Mouse (Mus musculus): ENCODE results near the gene Gm44805.

DNA sequence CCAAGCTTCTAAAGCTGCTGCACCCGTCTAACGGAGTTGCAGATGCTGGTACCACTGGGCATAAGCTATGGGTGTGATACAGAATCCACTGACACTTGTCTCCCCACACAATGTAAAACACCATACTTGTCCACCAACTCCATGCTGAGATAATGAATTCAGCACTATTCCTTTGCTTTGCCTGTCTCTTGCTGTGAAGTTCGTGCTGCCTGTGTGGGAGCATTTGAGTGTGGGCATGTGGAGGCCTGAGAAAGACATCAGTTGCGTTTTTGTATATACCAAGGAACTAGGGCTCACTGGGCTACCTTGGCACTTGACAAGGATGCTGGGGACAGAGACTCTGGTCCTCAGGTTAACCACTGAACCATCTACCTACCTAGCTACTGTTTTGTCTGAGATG is 40.0 kb downstream of the Gm44805 start:
- no peak for TF ChIP-seq ZNF384 (IDR thresholded peaks at IDR 0.05; ENCODE audit: low read depth, low read length)
- no peak for TF ChIP-seq HCFC1 (IDR thresholded peaks at IDR 0.05; ENCODE audit: borderline replicate concordance, insufficient read depth, low read length)
- TF ChIP-seq MAFK (IDR thresholded peaks at IDR 0.05; ENCODE audit: insufficient read depth, low read depth, low read length) = no peak
